Mouse (Mus musculus) retina, embryonic 14.5 days (tissue): ENCODE measurements around the gene A630089N07Rik.

Experiments used
- DNase-seq: peaks from one replicate; pipeline ENCODE4 v3.0.0-alpha.2; 2015; ENCODE audit warnings: low spot score

A630089N07Rik gene

GRCm38 (mm10) chr16:97962151-97962948, 119.9 kb downstream of the A630089N07Rik start, which contains the start of the genes C2cd2 and Zbtb21:
C2cd2 (minus strand) TSS chr16:97962598.
Zbtb21 (minus strand) TSS chr16:97962622.
- DNase-seq = peak; percentile 98

DNA sequence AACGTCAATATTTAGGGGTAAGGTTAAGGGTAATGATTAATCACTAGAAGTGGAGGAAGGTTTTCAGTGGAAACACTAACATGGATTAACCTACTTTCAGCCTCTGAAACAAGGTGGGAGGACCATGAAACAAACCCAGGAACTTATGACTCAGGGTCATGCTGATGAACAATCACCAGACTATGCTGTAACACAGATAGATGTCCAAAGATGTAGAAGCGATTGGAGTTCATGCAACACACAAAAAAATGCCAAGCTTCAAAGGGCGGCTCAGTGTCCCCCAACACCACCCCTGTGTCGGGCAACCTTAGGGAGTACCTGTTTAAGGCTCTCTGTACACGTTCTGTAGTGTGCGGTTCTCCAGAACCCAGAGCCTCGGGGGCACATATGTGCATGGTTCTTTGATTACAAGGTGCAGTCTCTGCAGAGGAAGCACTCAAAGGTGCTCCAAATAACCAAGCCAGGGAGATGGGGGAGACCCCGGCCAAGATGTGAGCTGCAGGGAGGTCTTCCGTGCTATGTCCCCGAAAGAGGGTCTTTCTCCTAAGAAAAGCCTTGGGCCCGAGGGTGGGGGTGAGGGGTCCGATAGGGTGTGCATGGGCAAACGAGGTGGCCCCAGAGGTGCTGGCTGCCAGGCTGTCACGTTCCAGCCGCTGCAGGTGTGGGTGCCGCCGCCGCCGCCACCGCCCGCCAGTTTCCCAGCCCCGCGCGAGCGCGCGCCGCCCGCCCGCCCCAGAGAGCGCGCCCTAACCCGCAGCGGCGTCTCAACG, 120.7 kb downstream of the A630089N07Rik start:
- DNase-seq = no peak

GRCm38 (mm10) chr16:97960348-97960747, 121.9 kb downstream of the A630089N07Rik start:
- DNase-seq = no peak

DNA sequence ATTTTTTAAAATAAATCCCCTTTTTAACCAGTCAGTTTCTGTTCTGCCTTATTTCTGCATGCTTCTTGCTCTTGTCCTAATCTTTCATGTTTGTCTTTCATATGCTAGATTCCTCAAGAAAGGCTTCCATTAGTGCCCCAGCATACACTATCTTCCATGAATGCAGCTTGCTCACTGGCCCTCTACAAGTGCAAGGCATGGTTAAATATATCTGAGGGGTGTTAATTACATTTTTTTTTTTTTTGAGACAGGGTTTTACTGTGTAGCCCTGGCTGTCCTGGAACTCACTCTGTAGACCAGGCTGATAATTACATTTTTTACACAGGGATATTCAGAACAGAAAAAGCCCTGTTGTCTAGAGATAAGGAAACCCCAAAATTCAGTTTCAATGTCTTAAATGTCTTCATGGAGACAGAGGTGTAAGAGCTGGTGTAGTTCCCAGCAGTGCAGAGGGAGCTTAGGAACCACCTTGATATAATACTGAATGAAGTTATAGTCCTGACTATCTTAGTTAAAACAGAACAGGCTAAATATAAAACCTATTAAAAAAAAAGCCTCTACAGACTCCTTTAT, 123.8 kb downstream of the A630089N07Rik start:
- no peak for DNase-seq

- no peak for DNase-seq
Measured at GRCm38 (mm10) chr16:97957626-97958025, 124.6 kb downstream of the A630089N07Rik start.

- no peak for DNase-seq
Measured at GRCm38 (mm10) chr16:97956011-97956410, 126.2 kb downstream of the A630089N07Rik start.

DNA sequence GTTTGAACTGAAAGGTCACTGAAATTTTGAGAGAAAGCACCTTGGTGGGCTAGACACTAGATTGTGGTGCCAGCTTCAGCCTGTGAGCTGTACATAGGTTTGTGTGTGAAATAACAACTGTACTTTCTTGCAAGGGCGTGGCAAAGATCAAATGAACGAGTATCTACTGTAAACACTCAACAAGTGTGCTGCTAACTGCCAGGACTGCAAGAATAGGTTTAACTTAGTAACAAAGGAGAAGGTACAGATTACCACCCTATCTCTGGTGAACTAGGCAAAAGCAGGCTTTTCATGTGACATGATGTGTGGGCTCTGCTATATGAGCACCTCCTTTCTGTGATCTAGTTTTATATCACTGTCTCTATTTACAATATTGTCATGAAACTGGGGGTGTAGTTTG, 128.9 kb downstream of the A630089N07Rik start:
- no peak for DNase-seq

GRCm38 (mm10) chr16:97952801-97953200, 129.4 kb downstream of the A630089N07Rik start:
- DNase-seq = no peak

GRCm38 (mm10) chr16:97952371-97952770, 129.9 kb downstream of the A630089N07Rik start:
- no peak for DNase-seq
